ENCODE assay signal across 22 mouse cellular contexts in the genomic region with DNA sequence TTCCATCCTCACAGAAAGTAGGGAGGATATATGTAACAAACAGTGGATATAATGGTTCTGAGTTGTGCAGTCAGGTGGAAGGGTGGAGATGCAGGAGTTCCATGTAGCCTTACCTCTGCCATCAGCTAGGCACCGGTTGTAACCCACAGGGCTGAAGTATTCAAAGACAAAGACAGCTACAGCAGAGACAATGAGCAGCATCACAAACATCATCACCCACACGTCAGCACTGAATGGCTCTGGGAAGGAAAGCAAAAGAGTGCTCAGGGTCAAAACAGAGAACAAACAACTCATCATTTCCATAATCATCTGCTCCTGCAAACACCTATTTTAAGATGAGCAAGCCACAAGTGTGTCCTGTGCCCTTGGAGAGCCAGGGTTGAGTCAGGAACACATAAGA.
DNase-seq lines count a peak whose midpoint lies in the region; ATAC-seq and TF ChIP-seq lines count a peak whose summit lies in the region.
"Had no signal": no experiment of that assay in that cellular context is flagged by ENCODE, and none has a peak within 500 bp of the region (broad histone marks: within the 10 kb centered on the region; RNA-seq: fewer than 3 reads in every experiment).

No protein-coding gene starts in this region.

- H3K4me1 ChIP-seq in ES-E14 (ENCODE audit: control insufficient read depth in 2 of 2, insufficient read depth in 2 of 2, low read length in 2 of 2, poor library complexity in 1 of 2) = no peaks in the 10 kb centered on the region
- H3K4me1 ChIP-seq in forebrain, embryonic 11.5 days (replicated peaks; ENCODE audit: control insufficient read depth, insufficient read depth, low read length) = no peaks in the 10 kb centered on the region
- H3K4me1 ChIP-seq: embryonic facial prominence, embryonic 13.5 days; embryonic facial prominence, embryonic 15.5 days; forebrain, embryonic 10.5 days; forebrain, embryonic 13.5 days; forebrain, embryonic 15.5 days had no signal

- H3K36me3 ChIP-seq in ES-E14 (ENCODE audit: control insufficient read depth, insufficient read depth, low read length, poor library complexity, severe bottlenecking) = no peaks in the 10 kb centered on the region
- no peaks in the 10 kb centered on the region for H3K36me3 ChIP-seq in forebrain, embryonic 11.5 days (ENCODE audit: control insufficient read depth, insufficient read depth, low read length)
- H3K36me3 ChIP-seq: embryonic facial prominence, embryonic 13.5 days; embryonic facial prominence, embryonic 15.5 days; forebrain, embryonic 10.5 days had no signal

- 81% methylated on average over 2 of the region's 2 CpGs for WGBS in forebrain, embryonic 11.5 days

- DNase-seq in ES-CJ7 (ENCODE audit: low read depth, low spot score) (peak; percentile 45), ES-E14 (ENCODE audit: low read depth, low spot score) (peak; percentile 22), ZHBTc4 (ENCODE audit: low read depth, low spot score) (peak; percentile 62)
- DNase-seq in forebrain, embryonic 11.5 days (ENCODE audit: low spot score) = no peak
- no peak for DNase-seq in left cerebral cortex, postnatal 25 days (ENCODE audit: low spot score in 2 of 2)
- DNase-seq: adrenal gland, adult 2 months; adrenal gland, postnatal 10 days; adrenal gland, postnatal 25 days; cerebellum, adult 11 months; cerebellum, adult 18-20 months; cerebellum, adult 8-10 months; cerebellum, adult 9-11 months; cerebellum, postnatal 14 days; cerebellum, postnatal 36 days; embryo, embryonic 11 days; forebrain, postnatal 0 days had no signal

- no peak overlapping the region for H3K4me3 ChIP-seq in ES-E14 (ENCODE audit: insufficient read depth in 1 of 2, low read depth in 1 of 2, low read length in 2 of 2, poor library complexity in 1 of 2, severe bottlenecking in 1 of 2)
- no peak overlapping the region for H3K4me3 ChIP-seq in forebrain, embryonic 11.5 days (ENCODE audit: low read depth, low read length)
- H3K4me3 ChIP-seq: embryonic facial prominence, embryonic 13.5 days; embryonic facial prominence, embryonic 15.5 days; erythroblast, embryonic 14.5 days; forebrain, embryonic 10.5 days; forebrain, embryonic 13.5 days; forebrain, embryonic 15.5 days had no signal

- intact Hi-C loops in left cerebral cortex, postnatal 25 days (cut with DNase I) = no loop called here

- no peak for ATAC-seq in forebrain, embryonic 11.5 days (replicated peaks; ENCODE audit: low FRiP score)
- ATAC-seq: forebrain, embryonic 13.5 days; forebrain, embryonic 15.5 days; forebrain, postnatal 0 days had no signal

- no peak overlapping the region for H3K4me2 ChIP-seq in forebrain, embryonic 11.5 days (ENCODE audit: low read depth, low read length, severe bottlenecking)
- H3K4me2 ChIP-seq: embryonic facial prominence, embryonic 13.5 days; embryonic facial prominence, embryonic 15.5 days; forebrain, embryonic 13.5 days; forebrain, embryonic 15.5 days had no signal

- no peak overlapping the region for H3K9ac ChIP-seq in ES-E14 (ENCODE audit: insufficient read depth, low read depth, low read length, poor library complexity, severe bottlenecking)
- H3K9ac ChIP-seq in forebrain, embryonic 11.5 days (ENCODE audit: low read length) = no peak overlapping the region
- H3K9ac ChIP-seq: embryonic facial prominence, embryonic 13.5 days; embryonic facial prominence, embryonic 15.5 days; forebrain, embryonic 13.5 days; forebrain, embryonic 15.5 days; forebrain, postnatal 0 days had no signal

- in situ Hi-C loops in ES-E14 (cut with MboI; ENCODE audit: low sequenced_read_pairs in 2 of 2, unreplicated experiment in 2 of 2) = no loop called here

- no peaks in the 10 kb centered on the region for H3K9me3 ChIP-seq in ES-E14 (ENCODE audit: control insufficient read depth, insufficient read depth, low read depth, low read length)
- no peaks in the 10 kb centered on the region for H3K9me3 ChIP-seq in forebrain, embryonic 11.5 days (ENCODE audit: control insufficient read depth, low read length)
- H3K9me3 ChIP-seq: embryonic facial prominence, embryonic 13.5 days; embryonic facial prominence, embryonic 15.5 days; forebrain, embryonic 10.5 days; forebrain, embryonic 13.5 days; forebrain, embryonic 15.5 days had no signal

- H3K27ac ChIP-seq in ES-E14 (ENCODE audit: insufficient read depth, low read depth, low read length, poor library complexity, severe bottlenecking) = no peak overlapping the region
- H3K27ac ChIP-seq in forebrain, embryonic 11.5 days (ENCODE audit: low read depth, low read length) = no peak overlapping the region
- H3K27ac ChIP-seq: embryonic facial prominence, embryonic 13.5 days; embryonic facial prominence, embryonic 15.5 days; forebrain, embryonic 10.5 days; forebrain, embryonic 13.5 days; forebrain, embryonic 15.5 days had no signal

- no peaks in the 10 kb centered on the region for H3K27me3 ChIP-seq in forebrain, embryonic 11.5 days (ENCODE audit: control insufficient read depth, insufficient read depth, low read length)
- H3K27me3 ChIP-seq: embryonic facial prominence, embryonic 13.5 days; embryonic facial prominence, embryonic 15.5 days; forebrain, embryonic 13.5 days; forebrain, embryonic 15.5 days had no signal

TF ChIP-seq in ES-E14, 5 proteins besides CTCF, POLR2A, EP300 and RAD21:
- TF ChIP-seq HCFC1 (IDR thresholded peaks at IDR 0.05; ENCODE audit: borderline replicate concordance, insufficient read depth, low read length) (no peak), ZNF384 (IDR thresholded peaks at IDR 0.05; ENCODE audit: low read depth, low read length) (no peak), MAFK (IDR thresholded peaks at IDR 0.05; ENCODE audit: insufficient read depth, low read depth, low read length) (no peak), CHD2 (IDR thresholded peaks at IDR 0.05; ENCODE audit: low read depth, low read length) (no peak), ZC3H11A (IDR thresholded peaks at IDR 0.05; ENCODE audit: borderline replicate concordance, low read depth, low read length) (no peak)
TF ChIP-seq in ES-E14: peak in this region for 0.

Comparison
In these comparisons a context has a peak if more than half of its experiments do, and no peak if none do; other contexts are left out.
1. DNase-seq: peak in ES-CJ7 (single experiment), ES-E14 (single experiment) and ZHBTc4 (single experiment); none in forebrain, embryonic 11.5 days (single experiment) and left cerebral cortex, postnatal 25 days (0 of 2).